Mouse (Mus musculus) B cell, adult 2 months (primary cell): Measurements from ENCODE around the gene Fam83e.
A peak's percentile ranks its signal among the peaks of the same experiment; 100 is the strongest.

Source experiments
- DNase-seq, 2 experiments: peaks; one replicate each; pipeline ENCODE4 v3.0.0; 2022

Fam83e gene

GRCm38 (mm10) chr7:45742338-45742737 is 21.3 kb downstream of the Fam83e start:
- DNase-seq = peak; percentile 50 to 57

GRCm38 (mm10) chr7:45744387-45744786 is 23.4 kb downstream of the Fam83e start:
- DNase-seq = peak; percentile 76 to 78

DNA sequence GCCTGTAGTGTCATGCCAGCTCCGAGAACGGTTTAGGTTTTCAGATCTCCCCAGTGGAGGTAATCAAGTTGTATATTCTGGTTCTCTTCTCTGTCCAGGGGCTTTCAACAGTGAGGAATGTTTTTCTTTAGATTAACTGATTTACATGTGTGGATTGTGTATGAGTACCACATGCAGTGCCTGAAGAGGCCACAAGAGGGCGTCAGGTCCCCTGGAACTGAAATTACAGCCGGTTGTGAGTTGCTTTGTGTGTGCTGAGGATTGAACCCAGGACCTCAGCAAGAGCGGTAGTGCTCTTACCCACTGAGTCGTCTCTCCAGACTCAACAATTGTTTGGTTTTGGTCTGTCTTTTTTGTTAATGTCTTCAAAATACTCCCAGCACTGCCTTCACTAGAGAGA is 25.5 kb downstream of the Fam83e start:
- peak; percentile 45 to 51 for DNase-seq

DNA sequence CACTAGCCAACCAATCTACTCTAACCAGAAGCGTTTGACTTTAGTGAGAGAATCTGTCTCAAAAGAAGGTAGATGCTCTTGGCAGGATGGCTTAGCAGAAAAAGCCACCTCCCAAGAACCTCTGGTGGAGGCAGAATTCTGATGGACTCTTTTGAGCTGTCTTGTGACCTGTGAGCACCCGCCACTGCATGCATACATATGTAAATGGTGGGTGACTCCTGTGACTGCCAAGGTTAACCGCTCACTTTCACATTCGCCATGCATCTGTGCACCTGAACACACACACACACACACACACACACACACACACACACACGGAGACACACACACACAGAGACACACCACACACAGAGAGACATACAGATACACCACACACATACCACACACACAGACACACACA is 26.4 kb downstream of the Fam83e start:
- no peak for DNase-seq

DNA sequence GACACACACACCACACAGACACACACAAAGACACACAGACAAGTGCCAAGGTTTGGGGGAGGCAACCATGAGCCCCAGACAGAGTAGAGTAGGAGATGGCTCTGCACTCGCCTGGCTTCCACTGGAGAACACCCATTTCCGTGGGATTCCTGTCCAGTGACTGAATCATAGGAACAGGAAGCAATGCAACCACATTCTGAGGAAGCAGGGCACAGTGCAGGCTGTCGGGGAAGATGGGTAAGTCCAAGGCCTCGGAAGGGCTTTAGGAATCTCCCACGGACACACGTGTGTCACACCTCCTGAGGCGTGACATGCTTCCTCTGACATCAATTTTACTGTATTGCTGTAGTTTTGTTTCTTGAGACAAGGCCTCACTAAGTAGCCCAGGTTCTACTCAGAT is 27.1 kb downstream of the Fam83e start:
- no peak for DNase-seq

- DNase-seq = no peak
These were observed 28.4 kb downstream of the Fam83e start for GRCm38 (mm10) chr7:45749401-45749800.

DNA sequence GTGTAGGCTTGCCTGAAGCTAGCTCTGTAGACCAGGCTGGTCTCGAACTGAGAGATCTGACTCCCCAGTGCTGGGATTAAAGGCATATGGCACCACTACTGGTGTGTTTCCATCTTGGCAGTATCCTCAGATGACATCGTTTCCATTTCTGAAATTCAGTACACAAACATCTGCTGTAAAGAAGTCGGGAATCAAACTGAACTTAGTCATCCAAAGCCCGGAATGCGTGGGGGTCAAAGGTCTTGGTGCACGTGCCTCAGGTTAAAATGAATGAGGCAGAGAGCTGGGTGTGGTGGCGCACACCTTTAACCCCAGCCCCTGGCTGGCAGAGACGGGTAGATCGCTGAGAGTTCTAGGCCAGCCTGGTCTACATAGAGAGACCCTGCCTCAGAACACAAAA is 29.1 kb downstream of the Fam83e start:
- DNase-seq = no peak

GRCm38 (mm10) chr7:45755703-45756102 is 34.7 kb downstream of the Fam83e start:
- no peak for DNase-seq

DNA sequence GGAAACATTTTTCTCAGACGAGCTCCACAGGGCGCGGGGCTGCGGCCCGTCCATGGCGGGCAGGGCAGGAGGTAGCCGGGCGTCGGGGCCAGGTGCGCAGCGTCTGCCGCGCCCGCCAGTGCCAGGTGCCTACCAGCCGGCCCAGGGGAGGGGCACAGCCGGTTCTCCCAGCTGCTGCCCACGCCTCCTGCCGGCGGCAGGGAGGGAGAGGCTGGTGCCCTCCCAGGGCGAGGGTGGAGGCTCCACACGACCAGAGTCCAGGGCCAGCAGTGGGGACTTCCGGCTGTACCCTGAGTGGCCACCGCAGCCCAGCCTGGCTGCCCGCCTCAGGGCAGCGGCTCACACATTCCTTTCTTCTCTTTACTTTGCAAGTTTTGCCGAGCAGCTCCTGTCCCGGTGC is 38.4 kb downstream of the Fam83e start:
- DNase-seq = no peak

DNA sequence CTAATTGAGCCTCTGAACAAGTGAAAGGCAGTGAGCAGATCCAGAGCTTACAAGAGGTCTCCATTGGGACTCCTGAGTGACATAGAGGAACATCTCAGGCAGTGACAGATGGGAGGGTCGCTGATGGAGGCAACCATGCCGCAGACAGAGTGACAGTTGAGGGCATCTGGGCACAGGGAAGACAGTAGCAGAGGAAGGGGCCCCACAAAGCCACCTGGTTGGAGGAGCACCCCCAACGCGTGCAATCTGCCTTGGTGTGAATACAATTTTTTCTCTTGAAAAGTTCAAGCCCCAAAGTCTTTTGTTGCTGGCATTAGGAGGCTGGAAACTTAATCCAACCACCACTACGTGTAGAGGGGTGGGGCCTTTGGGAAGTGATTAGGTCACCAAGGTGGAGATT is 39.1 kb downstream of the Fam83e start:
- no peak for DNase-seq

GRCm38 (mm10) chr7:45765995-45766394 is 45.0 kb downstream of the Fam83e start:
- no peak for DNase-seq

- no peak for DNase-seq
These were observed 45.8 kb downstream of the Fam83e start for GRCm38 (mm10) chr7:45766764-45767163.

GRCm38 (mm10) chr7:45767500-45767899 is 46.5 kb downstream of the Fam83e start:
- no peak for DNase-seq

DNA sequence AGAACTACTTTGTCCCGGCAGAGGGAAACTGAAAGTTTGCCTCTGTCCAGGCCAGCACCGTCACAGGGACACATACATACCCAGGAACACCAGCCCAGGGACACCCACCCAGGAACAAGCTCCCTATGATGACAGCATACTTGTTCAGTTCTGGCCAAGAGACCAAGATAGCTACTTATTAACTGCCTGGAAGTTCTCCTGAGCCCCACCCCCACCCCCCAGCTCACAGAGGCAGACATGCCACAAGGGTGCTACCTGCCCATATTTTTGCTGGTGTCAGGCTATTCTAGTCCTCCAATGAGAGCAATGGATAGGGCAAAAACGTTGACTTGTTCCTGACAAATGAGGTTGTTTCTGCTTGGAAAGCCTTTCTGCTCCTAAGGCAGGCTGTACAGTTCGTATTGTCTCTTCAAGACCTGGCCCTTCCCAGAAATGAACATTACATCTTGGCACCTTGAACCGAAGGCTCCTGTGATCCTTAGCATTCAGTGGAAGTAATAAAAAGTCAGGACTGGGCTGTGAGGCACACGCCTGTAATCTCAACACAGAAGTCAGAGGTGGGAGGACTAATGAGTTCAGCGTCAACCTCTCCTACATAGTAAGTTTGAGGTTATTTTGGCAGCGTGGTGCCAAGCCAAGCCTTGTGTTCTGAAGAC is 49.5 kb downstream of the Fam83e start:
- no peak for DNase-seq

- DNase-seq = no peak
These were observed 50.1 kb downstream of the Fam83e start for GRCm38 (mm10) chr7:45771101-45771500.

DNA sequence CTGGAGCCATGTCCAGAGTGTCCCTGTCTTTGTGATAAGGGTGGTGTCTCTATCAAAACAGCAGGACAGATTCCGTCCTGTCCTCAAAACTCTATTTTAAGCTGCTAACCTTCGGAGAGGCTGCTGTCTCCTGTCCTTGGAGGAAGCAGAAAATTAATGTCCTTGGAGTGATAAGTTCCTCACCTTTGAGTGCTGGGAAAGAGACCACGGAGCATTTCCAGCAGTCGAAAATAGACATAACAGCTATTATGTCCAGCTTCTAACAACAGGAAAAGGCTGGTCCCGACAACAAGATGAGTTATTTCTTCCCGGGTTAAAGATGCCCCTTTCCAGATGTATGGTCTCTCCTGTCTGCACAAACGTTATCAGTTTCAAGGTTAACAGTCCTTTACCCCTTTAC is 54.2 kb downstream of the Fam83e start:
- DNase-seq = no peak
